Mouse (Mus musculus) kidney, adult 2 months (tissue): ENCODE results near the gene Cfap100. TPM values are rescaled to one million over a fixed set of nuclear protein-coding genes. Genes with fewer than 3 reads are reported as not detected.
A peak's percentile ranks its signal among the peaks of the same experiment; 100 is the strongest.

ENCODE experiments used
- DNase-seq: peaks from one replicate; pipeline ENCODE4 v3.0.0; 2021
- H3K27ac ChIP-seq: fragments of 200-500 bp; 2 replicates; pipeline ENCODE4 v1.5.1; 2012; ENCODE audit warnings: low read depth, low read length, control low read depth, inconsistent platforms; ENCODE audit not compliant: insufficient read depth
- H3K27me3 ChIP-seq: fragments of 200-500 bp; replicated peaks from 2 replicates; pipeline ENCODE4 v1.6.1; 2012; ENCODE audit warnings: mild to moderate bottlenecking, moderate library complexity, low read length, inconsistent platforms; ENCODE audit not compliant: control insufficient read depth, insufficient read depth
- H3K36me3 ChIP-seq: fragments of 200-500 bp; 2 replicates; pipeline ENCODE4 v1.6.1; 2012; ENCODE audit warnings: mild to moderate bottlenecking, moderate library complexity, low read length, inconsistent platforms; ENCODE audit not compliant: control insufficient read depth, insufficient read depth
- H3K4me1 ChIP-seq: fragments of 200-500 bp; 2 replicates; pipeline ENCODE4 v1.6.1; 2011; ENCODE audit warnings: low read length; ENCODE audit not compliant: control insufficient read depth, insufficient read depth
- H3K4me3 ChIP-seq: fragments of 200-500 bp; 2 replicates; pipeline ENCODE4 v1.5.1; 2011; ENCODE audit warnings: mild to moderate bottlenecking, low read depth, low read length, control low read depth; ENCODE audit not compliant: insufficient read depth
- CTCF ChIP-seq: fragments of 200-500 bp; conservative IDR thresholded peaks from 2 replicates; pipeline ENCODE4 v1.5.1; 2011; ENCODE audit warnings: low read depth, mild to moderate bottlenecking, control low read depth, low read length, moderate library complexity, mixed read lengths; ENCODE audit not compliant: insufficient read depth, insufficient read length
- POLR2A ChIP-seq: fragments of 200-500 bp; IDR thresholded peaks from one replicate; pipeline ENCODE4 v1.6.1; 2011; ENCODE audit warnings: low read depth, low read length, control low read depth
- WGBS: fragments of 180-500 bp; shearing (Covaris S2); methylation state at CpG from one replicate; pipeline ENCODE4 v1.1.7; 2018; 5-methylcytosine and 5-hydroxymethylcytosine counted together
- polyA plus RNA-seq: library from polyadenylated mRNA; depleted of rRNA; stranded (reverse); fragments of >200 nt; gene quantifications from 2 replicates; pipeline ENCODE4 v1.2.3, GENCODE M21; 2012; rRNA removed

Gene Cfap100
- 0.05 and 0.27 TPM in 2 replicates for polyA plus RNA-seq

GRCm38 (mm10) chr6:90428380-90428974 is at the start of gene Cfap100:
TSS of gene Cfap100 (minus strand) at chr6:90428797.
- Histone ChIP-seq H3K4me3 (peak within 1 kb of the TSS; percentile 45), H3K4me1 (peaks cover 6% of the 10 kb centered on the region; the same call in 1 of the 2 replicates), H3K27me3 (no peaks in the 10 kb centered on the region), H3K27ac (no peak within 1 kb of the TSS), H3K36me3 (no peaks in the 10 kb centered on the region)
- WGBS = under 1% methylated on average over 31 of the region's 31 CpGs
- no peak for TF ChIP-seq POLR2A
- peak; percentile 76 for TF ChIP-seq CTCF
- peak; percentile 85 for DNase-seq

DNA sequence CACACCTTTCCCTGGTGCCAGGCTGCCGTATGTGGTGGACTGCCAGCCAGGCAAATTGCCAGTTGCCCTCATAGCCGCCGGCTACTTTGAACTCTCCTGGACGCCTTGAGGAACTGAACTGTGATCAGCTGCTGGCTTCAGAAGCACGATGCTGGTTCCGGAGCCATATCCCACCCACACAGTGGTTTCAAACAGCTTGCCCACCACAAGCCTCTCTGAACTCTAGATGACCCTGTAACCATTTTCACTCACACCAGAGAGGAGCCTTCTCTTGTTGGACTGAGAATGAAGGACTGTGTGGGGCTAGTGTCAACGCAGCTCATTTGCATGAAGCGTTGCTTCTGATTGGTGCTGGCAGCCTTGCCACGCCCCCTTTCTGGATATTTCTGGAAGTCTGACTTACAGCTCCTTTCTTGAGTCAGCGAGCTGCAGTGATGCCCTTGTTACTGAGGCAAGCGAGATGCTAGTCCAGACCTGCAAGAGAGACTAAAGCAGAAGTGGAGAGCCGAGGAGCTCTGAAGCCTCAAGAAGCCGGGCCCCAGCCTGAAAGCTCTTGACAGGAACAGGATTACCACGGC is 48.4 kb upstream of the Cfap100 start:
- Histone ChIP-seq H3K36me3 (no peaks in the 10 kb centered on the region), H3K4me1 (peaks cover 30% of the 10 kb centered on the region), H3K4me3 (no peak overlapping the region), H3K27me3 (no peaks in the 10 kb centered on the region), H3K27ac (no peak overlapping the region)
- DNase-seq = peak; percentile 89
- WGBS = 41% methylated on average over 14 of the region's 14 CpGs
- no peak for TF ChIP-seq CTCF
- TF ChIP-seq POLR2A = no peak

DNA sequence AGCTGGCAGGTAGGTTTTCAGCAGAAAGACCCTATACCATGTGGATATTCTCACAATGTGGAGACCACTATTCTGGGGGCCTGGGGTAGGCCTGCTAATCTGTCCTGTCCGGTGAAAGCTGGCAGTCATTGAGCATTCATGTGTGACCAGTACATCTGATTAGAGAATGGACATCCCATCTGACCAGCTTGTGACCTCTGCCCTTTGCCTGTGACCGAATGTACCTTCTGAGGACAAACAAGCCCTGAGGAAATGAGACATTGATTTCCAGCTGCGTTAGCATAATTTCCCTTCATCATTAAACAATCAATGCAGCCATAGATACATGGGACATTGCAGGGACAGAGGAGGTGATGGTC is 47.2 kb upstream of the Cfap100 start:
- H3K27ac ChIP-seq = 0 out of 2 replicates have a peak overlapping the region, but pooled peaks have one; percentile 20
- peak; percentile 75 for DNase-seq
- H3K4me3 ChIP-seq = no peak overlapping the region
- TF ChIP-seq CTCF = no peak
- no peak for TF ChIP-seq POLR2A
- no peaks in the 10 kb centered on the region for H3K27me3 ChIP-seq
- no peaks in the 10 kb centered on the region for H3K36me3 ChIP-seq
- H3K4me1 ChIP-seq = peaks cover 40% of the 10 kb centered on the region
- 38% methylated on average over 3 of the region's 3 CpGs for WGBS

- H3K27ac ChIP-seq = no peak overlapping the region
- peaks cover 44% of the 10 kb centered on the region for H3K4me1 ChIP-seq
- peak; percentile 65 for DNase-seq
- H3K4me3 ChIP-seq = no peak overlapping the region
- no peaks in the 10 kb centered on the region for H3K36me3 ChIP-seq
- WGBS = 61% methylated on average over 4 of the region's 4 CpGs
- TF ChIP-seq CTCF = no peak
- no peak for TF ChIP-seq POLR2A
- H3K27me3 ChIP-seq = no peaks in the 10 kb centered on the region
Measured at GRCm38 (mm10) chr6:90475176-90475853, 46.7 kb upstream of the Cfap100 start.

GRCm38 (mm10) chr6:90474361-90474750 is 45.8 kb upstream of the Cfap100 start:
- no peaks in the 10 kb centered on the region for H3K36me3 ChIP-seq
- no peak overlapping the region for H3K4me3 ChIP-seq
- H3K27ac ChIP-seq = no peak overlapping the region
- TF ChIP-seq POLR2A (no peak), CTCF (no peak)
- peaks cover 50% of the 10 kb centered on the region for H3K4me1 ChIP-seq
- peak; percentile 26 for DNase-seq
- WGBS = 85% methylated on average over 3 of the region's 3 CpGs
- H3K27me3 ChIP-seq = no peaks in the 10 kb centered on the region

GRCm38 (mm10) chr6:90473630-90474360 is 45.2 kb upstream of the Cfap100 start:
- no peaks in the 10 kb centered on the region for H3K27me3 ChIP-seq
- TF ChIP-seq POLR2A = no peak
- TF ChIP-seq CTCF = no peak
- 91% methylated on average over 24 of the region's 24 CpGs for WGBS
- H3K36me3 ChIP-seq = no peaks in the 10 kb centered on the region
- no peak overlapping the region for H3K27ac ChIP-seq
- H3K4me3 ChIP-seq = no peak overlapping the region
- no peak for DNase-seq
- peaks cover 54% of the 10 kb centered on the region for H3K4me1 ChIP-seq
